Mouse (Mus musculus) inflammation-experienced regulatory T-cells, adult 16 weeks (primary cell): ENCODE results near the gene Igdcc3. TPM values are rescaled to one million over a fixed set of nuclear protein-coding genes. Genes with fewer than 3 reads are reported as not detected.

ENCODE experiments used
- polyA plus RNA-seq: library from polyadenylated mRNA; unstranded; fragments of 100-300 nt; shearing (Covaris generic); gene quantifications from one replicate; pipeline ENCODE4 v1.2.1, GENCODE M21; 2017

Gene Igdcc3
- polyA plus RNA-seq: not detected

GRCm38 (mm10) chr9:65140936-65141305 lies at the start of gene Igdcc3:
Gene Igdcc3 (plus strand): TSS chr9:65141189.

GRCm38 (mm10) chr9:65100991-65101685 lies 39.9 kb upstream of the Igdcc3 start, which contains the start of gene Igdcc4:
Gene Igdcc4 (plus strand): TSS chr9:65101486.

GRCm38 (mm10) chr9:65195053-65195452 lies 54.1 kb downstream of the Igdcc3 start, which contains the start of gene Parp16:
Gene Parp16 (plus strand): TSS chr9:65195353.

Other genes starting within 250 kb of the Igdcc3 start
- not detected for gene Slc24a1, start 189.6 kb upstream of the Igdcc3 start, polyA plus RNA-seq
- 53.2 TPM for gene Ints14, start 180.3 kb upstream of the Igdcc3 start, polyA plus RNA-seq
- 236 TPM for gene Hacd3, start 119.5 kb upstream of the Igdcc3 start, polyA plus RNA-seq
- gene Dpp8, start 108.8 kb upstream of the Igdcc3 start, polyA plus RNA-seq: 49.5 TPM
- gene Igdcc4, start 39.7 kb upstream of the Igdcc3 start, polyA plus RNA-seq: 0.20 TPM
- 11.8 TPM for gene Parp16, start 54.2 kb downstream of the Igdcc3 start, polyA plus RNA-seq
- gene Cilp, start 124.0 kb downstream of the Igdcc3 start, polyA plus RNA-seq: not detected
- 59.2 TPM for gene Clpx, start 153.1 kb downstream of the Igdcc3 start, polyA plus RNA-seq
- 4.2 TPM for gene Pdcd7, start 204.9 kb downstream of the Igdcc3 start, polyA plus RNA-seq
- gene Ubap1l, start 219.9 kb downstream of the Igdcc3 start, polyA plus RNA-seq: not detected